Comparison of ENCODE assay signal across 18 mouse cellular contexts in genomic region chr1:87472576-87472975, GRCm38 (mm10). TPM values are rescaled to one million over a fixed set of nuclear protein-coding genes. Genes with fewer than 3 reads are reported as not detected.
A peak's percentile ranks its signal among the peaks of the same experiment; 100 is the strongest.
DNase-seq lines count a peak whose midpoint lies in the region; ATAC-seq and TF ChIP-seq lines count a peak whose summit lies in the region.
"Had no signal": no experiment of that assay in that cellular context is flagged by ENCODE, and none has a peak within 500 bp of the region (broad histone marks: within the 10 kb centered on the region; RNA-seq: fewer than 3 reads in every experiment).

No protein-coding gene starts in this region.

- H3K4me2 ChIP-seq in heart, embryonic 12.5 days, result no peak overlapping the region
- H3K4me2 ChIP-seq in forebrain, embryonic 15.5 days (replicated peaks), result no peak overlapping the region
- H3K4me2 ChIP-seq: heart, embryonic 15.5 days; lung, embryonic 15.5 days; midbrain, embryonic 11.5 days had no signal

- WGBS in heart, embryonic 12.5 days, result 77% methylated on average over 7 of the region's 7 CpGs
- WGBS in liver, adult 2 months, result 40% methylated on average over 7 of the region's 7 CpGs
- WGBS in forebrain, embryonic 15.5 days, result 95% methylated on average over 7 of the region's 7 CpGs

- H3K36me3 ChIP-seq in heart, embryonic 12.5 days, result no peaks in the 10 kb centered on the region
- H3K36me3 ChIP-seq in liver, adult 2 months (ENCODE audit: control insufficient read depth, insufficient read depth, low read length), result no peaks in the 10 kb centered on the region
- no peaks in the 10 kb centered on the region for H3K36me3 ChIP-seq in forebrain, embryonic 15.5 days
- H3K36me3 ChIP-seq: forebrain, embryonic 10.5 days; heart, embryonic 15.5 days; lung, embryonic 15.5 days had no signal

- no peak for TF ChIP-seq POLR2A in liver, adult 2 months (IDR thresholded peaks at IDR 0.05; ENCODE audit: extremely low read depth, insufficient read depth, low read length)

- H3K9ac ChIP-seq in heart, embryonic 12.5 days, result no peak overlapping the region
- H3K9ac ChIP-seq in liver, adult 2 months (ENCODE audit: low read depth, low read length), result no peak overlapping the region
- H3K9ac ChIP-seq in forebrain, embryonic 15.5 days (replicated peaks), result no peak overlapping the region
- H3K9ac ChIP-seq: heart, embryonic 15.5 days; lung, embryonic 15.5 days had no signal

- H3K9me3 ChIP-seq in heart, embryonic 12.5 days (replicated peaks), result no peaks in the 10 kb centered on the region
- H3K9me3 ChIP-seq in forebrain, embryonic 15.5 days, result no peaks in the 10 kb centered on the region
- H3K9me3 ChIP-seq: forebrain, embryonic 10.5 days; heart, embryonic 15.5 days; lung, embryonic 15.5 days had no signal

- no peak overlapping the region for H3K4me3 ChIP-seq in heart, embryonic 12.5 days
- H3K4me3 ChIP-seq in liver, adult 2 months (ENCODE audit: insufficient read depth, low read depth, low read length), result no peak overlapping the region
- no peak overlapping the region for H3K4me3 ChIP-seq in forebrain, embryonic 15.5 days
- H3K4me3 ChIP-seq: forebrain, embryonic 10.5 days; heart, embryonic 15.5 days; lung, embryonic 15.5 days; myocyte had no signal

- H3K79me2 ChIP-seq in liver, adult 2 months (ENCODE audit: control insufficient read depth, insufficient read depth, low read length), result no peaks in the 10 kb centered on the region

- peaks cover 53% of the 10 kb centered on the region for H3K27me3 ChIP-seq in heart, embryonic 12.5 days (replicated peaks)
- H3K27me3 ChIP-seq in liver, adult 2 months (ENCODE audit: control insufficient read depth, insufficient read depth, low read length), result no peaks in the 10 kb centered on the region
- peaks cover 11% of the 10 kb centered on the region; the same call in 1 of the 2 replicates for H3K27me3 ChIP-seq in forebrain, embryonic 15.5 days

- no peak overlapping the region for H3K27ac ChIP-seq in heart, embryonic 12.5 days (ENCODE audit: poor library complexity, severe bottlenecking)
- no peak overlapping the region for H3K27ac ChIP-seq in liver, adult 2 months (replicated peaks; ENCODE audit: insufficient read depth, low read depth, low read length)
- H3K27ac ChIP-seq in forebrain, embryonic 15.5 days (replicated peaks), result no peak overlapping the region
- H3K27ac ChIP-seq: forebrain, embryonic 10.5 days; heart, embryonic 15.5 days; hindbrain, postnatal 0 days; lung, embryonic 15.5 days had no signal

- no peak for TF ChIP-seq CTCF in liver, adult 2 months (IDR thresholded peaks at IDR 0.05; ENCODE audit: low read depth, low read length)

- ATAC-seq in heart, embryonic 12.5 days (ENCODE audit: insufficient number of reproducible peaks, low FRiP score), result no peak
- ATAC-seq in forebrain, embryonic 15.5 days (replicated peaks), result no peak

- peaks cover 7% of the 10 kb centered on the region for H3K4me1 ChIP-seq in heart, embryonic 12.5 days (replicated peaks)
- 0 out of 2 replicates have a peak, but pooled peaks cover 3% of the 10 kb centered on the region for H3K4me1 ChIP-seq in liver, adult 2 months (ENCODE audit: control insufficient read depth, insufficient read depth, low read length)
- peaks cover 8% of the 10 kb centered on the region; the same call in 1 of the 2 replicates for H3K4me1 ChIP-seq in forebrain, embryonic 15.5 days

- DNase-seq in heart, adult 11 months, result peak; percentile 93
- peak; percentile 52 for DNase-seq in liver, adult 2 months (ENCODE audit: extremely low read depth, low read depth, low spot score)
- no peak for DNase-seq in liver
- peak; percentile 29 for DNase-seq in heart, postnatal 4 days
- DNase-seq in kidney, postnatal 10 days, result peak; percentile 61
- no peak for DNase-seq in retina, postnatal 1 day

RNA-seq across cellular contexts. Expression of gene Snorc, which starts 2.5 kb away (rescaled TPM):
- not detected in 2 replicates for polyA plus RNA-seq in heart, embryonic 12.5 days (2016; fragmentation: Nextera tagmentation; extraction: Ambion mirVana)
- not detected in 2 replicates for total RNA-seq in liver, adult 2 months (2014; rRNA removed)
- 0.32 TPM in 1 of 2 replicates, not detected in the other for polyA plus RNA-seq in liver, adult 2 months (2012; rRNA removed)
- not detected for total RNA-seq in heart, postnatal 4 days (2021)
- 0.45 TPM in 1 of 2 replicates, not detected in the other for polyA plus RNA-seq in forebrain, embryonic 15.5 days (2015; fragmentation: Nextera tagmentation; extraction: Ambion mirVana)
- total RNA-seq: CH12.LX; hindbrain, postnatal 0 days; layer of hippocampus, adult 8-10 months had no signal
- polyA plus RNA-seq: embryonic facial prominence, embryonic 11.5 days; forebrain, embryonic 10.5 days; heart, embryonic 15.5 days; lung, embryonic 15.5 days; midbrain, embryonic 11.5 days; myocyte; urinary bladder, adult 2 months had no signal

RNA-seq across cellular contexts. Expression of gene Neu2, which starts 37.1 kb away (rescaled TPM):
- not detected in 2 replicates for polyA plus RNA-seq in heart, embryonic 12.5 days (2016; fragmentation: Nextera tagmentation; extraction: Ambion mirVana)
- 2.6 and 3.0 TPM in 2 replicates for total RNA-seq in liver, adult 2 months (2014; rRNA removed)
- 3.1 and 3.4 TPM in 2 replicates for polyA plus RNA-seq in liver, adult 2 months (2012; rRNA removed)
- not detected for total RNA-seq in heart, postnatal 4 days (2021)
- polyA plus RNA-seq in forebrain, embryonic 15.5 days (2015; fragmentation: Nextera tagmentation; extraction: Ambion mirVana), result 0.62 TPM in 1 of 2 replicates, not detected in the other
- total RNA-seq: CH12.LX had no signal
- polyA plus RNA-seq: embryonic facial prominence, embryonic 11.5 days; forebrain, embryonic 10.5 days; midbrain, embryonic 11.5 days had no signal

Comparison
In these comparisons a context has a peak if more than half of its experiments do, and no peak if none do; other contexts are left out.
1. DNase-seq: peak in heart, adult 11 months (single experiment), liver, adult 2 months (single experiment), heart, postnatal 4 days (single experiment) and kidney, postnatal 10 days (single experiment); none in liver (single experiment) and retina, postnatal 1 day (single experiment).